Mouse (Mus musculus): ENCODE measurements around the gene Cplane1. TPM values are rescaled to one million over a fixed set of nuclear protein-coding genes. Genes with fewer than 3 reads are reported as not detected.

The Cplane1 gene
- polyA plus RNA-seq (2015; fragmentation: Nextera tagmentation; extraction: Ambion mirVana), result 3.9 and 4.7 TPM in 2 replicates

DNA sequence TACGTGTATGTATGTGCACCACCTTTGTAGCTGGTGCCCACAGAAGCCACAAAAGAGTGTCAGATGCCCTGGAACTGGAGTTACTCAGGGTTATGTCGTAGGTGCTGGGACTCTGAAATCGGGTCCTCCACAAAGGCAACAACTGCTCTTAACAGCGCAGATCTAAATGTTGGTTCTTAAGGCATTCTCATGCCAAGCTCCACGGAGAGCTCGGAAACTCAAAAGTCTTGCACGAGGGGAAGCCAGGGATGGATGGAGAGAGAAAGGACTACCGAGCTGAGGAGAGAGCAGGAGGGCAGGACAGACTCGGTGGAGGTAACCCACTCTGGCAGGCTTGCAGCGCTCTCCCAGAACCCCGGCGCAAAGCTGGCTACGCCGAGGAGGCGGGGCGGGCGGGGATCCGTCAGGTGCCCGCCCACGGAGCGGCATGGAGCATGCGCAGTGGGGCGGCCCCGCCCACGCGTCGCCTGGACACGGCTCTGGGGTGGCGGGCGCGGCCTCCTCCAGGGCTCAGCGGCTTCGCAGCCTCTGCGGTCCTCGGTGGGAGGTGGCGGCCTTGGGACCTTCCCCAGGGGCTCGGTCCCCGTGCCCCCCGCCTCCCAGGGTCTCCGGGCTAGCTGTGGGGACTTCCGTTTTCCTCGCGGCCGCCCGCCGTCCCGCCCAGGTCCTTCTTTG, at the start of gene Cplane1:
Cplane1 (plus strand) TSS at position 516 of the 675 bp plus-strand sequence.
- ATAC-seq (ENCODE audit: extremely low read depth, insufficient number of reproducible peaks, low FRiP score, low TSS enrichment), result peak; percentile 99
- peak within 1 kb of the TSS; percentile 84 for H3K4me3 ChIP-seq
- H3K36me3 ChIP-seq, result peaks cover 31% of the 10 kb centered on the region
- H3K9me3 ChIP-seq, result no peaks in the 10 kb centered on the region
- H3K4me1 ChIP-seq, result peaks cover 8% of the 10 kb centered on the region
- H3K27me3 ChIP-seq (replicated peaks), result no peaks in the 10 kb centered on the region
- peak within 1 kb of the TSS; percentile 90 for H3K9ac ChIP-seq
- peak within 1 kb of the TSS; percentile 72 for H3K27ac ChIP-seq (replicated peaks)
- peak within 1 kb of the TSS; percentile 82 for H3K4me2 ChIP-seq
- under 1% methylated on average over 43 of the region's 47 CpGs for WGBS

GRCm38 (mm10) chr15:8129281-8129680, 39.6 kb upstream of the Cplane1 start:
- H3K4me3 ChIP-seq, result no peak overlapping the region
- no peak overlapping the region for H3K27ac ChIP-seq (replicated peaks)
- no peaks in the 10 kb centered on the region for H3K27me3 ChIP-seq (replicated peaks)
- H3K4me1 ChIP-seq, result no peaks in the 10 kb centered on the region
- H3K36me3 ChIP-seq, result peaks cover 90% of the 10 kb centered on the region
- no peak overlapping the region for H3K9ac ChIP-seq
- no peaks in the 10 kb centered on the region for H3K9me3 ChIP-seq
- ATAC-seq (ENCODE audit: extremely low read depth, insufficient number of reproducible peaks, low FRiP score, low TSS enrichment), result no peak
- WGBS, result 65% methylated on average over 1 of the region's 1 CpGs
- no peak overlapping the region for H3K4me2 ChIP-seq

DNA sequence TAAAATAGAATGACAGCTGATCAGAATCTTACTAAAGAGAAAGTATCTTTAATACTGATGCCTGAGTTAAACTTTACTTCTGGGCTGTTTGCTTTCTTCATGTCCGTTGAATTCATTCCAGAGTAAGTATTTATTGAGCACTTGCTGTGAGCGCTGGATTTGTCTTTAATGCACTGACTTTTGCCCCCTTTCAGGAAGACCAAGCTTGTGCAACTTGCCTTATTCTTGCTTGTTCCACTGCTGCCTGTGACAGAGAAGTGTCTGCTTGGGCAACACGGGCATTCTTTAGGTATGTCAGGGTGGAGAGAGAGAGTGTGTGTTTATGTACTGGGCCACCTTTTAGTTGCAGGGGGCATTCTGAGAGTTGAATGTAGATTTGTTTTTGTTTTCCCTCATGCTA, 37.6 kb upstream of the Cplane1 start:
- H3K36me3 ChIP-seq, result peaks cover 95% of the 10 kb centered on the region
- no peak for ATAC-seq (ENCODE audit: extremely low read depth, insufficient number of reproducible peaks, low FRiP score, low TSS enrichment)
- no peak overlapping the region for H3K9ac ChIP-seq
- no peaks in the 10 kb centered on the region for H3K27me3 ChIP-seq (replicated peaks)
- H3K4me1 ChIP-seq, result no peaks in the 10 kb centered on the region
- H3K9me3 ChIP-seq, result no peaks in the 10 kb centered on the region
- H3K4me3 ChIP-seq, result no peak overlapping the region
- no peak overlapping the region for H3K4me2 ChIP-seq
- H3K27ac ChIP-seq (replicated peaks), result no peak overlapping the region
- 97% methylated on average over 3 of the region's 3 CpGs for WGBS

DNA sequence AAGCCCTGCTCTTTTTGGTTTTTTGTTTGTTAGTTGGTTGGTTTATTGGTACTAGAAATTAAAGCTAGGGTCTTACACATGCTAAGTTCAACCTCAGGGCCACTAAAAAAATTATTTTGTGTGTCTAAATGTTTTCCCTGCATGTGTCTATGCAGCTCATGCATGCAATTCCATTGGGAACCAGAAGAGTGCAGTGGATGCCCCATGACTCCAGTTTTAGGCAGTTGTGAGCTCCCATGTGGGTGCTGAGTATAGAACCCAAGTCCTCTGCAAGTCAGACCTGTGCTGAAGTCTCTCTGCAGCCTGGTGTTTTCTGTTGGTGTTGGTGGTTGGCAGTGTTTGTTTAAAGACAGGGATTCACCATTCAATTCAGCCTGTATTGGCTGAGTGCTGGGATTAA, 37.1 kb upstream of the Cplane1 start:
- no peak for ATAC-seq (ENCODE audit: extremely low read depth, insufficient number of reproducible peaks, low FRiP score, low TSS enrichment)
- Histone ChIP-seq H3K9ac (no peak overlapping the region), H3K36me3 (peaks cover 95% of the 10 kb centered on the region), H3K27ac (replicated peaks) (no peak overlapping the region), H3K9me3 (no peaks in the 10 kb centered on the region), H3K4me1 (no peaks in the 10 kb centered on the region), H3K4me2 (no peak overlapping the region), H3K27me3 (replicated peaks) (no peaks in the 10 kb centered on the region), H3K4me3 (no peak overlapping the region)

GRCm38 (mm10) chr15:8135606-8136005, 33.3 kb upstream of the Cplane1 start:
- Histone ChIP-seq H3K9ac (no peak overlapping the region), H3K27me3 (replicated peaks) (no peaks in the 10 kb centered on the region), H3K9me3 (no peaks in the 10 kb centered on the region), H3K27ac (replicated peaks) (no peak overlapping the region), H3K4me2 (no peak overlapping the region), H3K4me1 (no peaks in the 10 kb centered on the region), H3K4me3 (no peak overlapping the region), H3K36me3 (peaks cover 96% of the 10 kb centered on the region)
- ATAC-seq (ENCODE audit: extremely low read depth, insufficient number of reproducible peaks, low FRiP score, low TSS enrichment), result no peak
- WGBS, result 89% methylated on average over 5 of the region's 5 CpGs

- H3K27me3 ChIP-seq (replicated peaks), result no peaks in the 10 kb centered on the region
- peaks cover 63% of the 10 kb centered on the region for H3K36me3 ChIP-seq
- WGBS, result 85% methylated on average over 1 of the region's 1 CpGs
- H3K27ac ChIP-seq (replicated peaks), result no peak overlapping the region
- no peak overlapping the region for H3K4me3 ChIP-seq
- H3K4me1 ChIP-seq, result no peaks in the 10 kb centered on the region
- no peaks in the 10 kb centered on the region for H3K9me3 ChIP-seq
- no peak overlapping the region for H3K9ac ChIP-seq
- H3K4me2 ChIP-seq, result no peak overlapping the region
- no peak for ATAC-seq (ENCODE audit: extremely low read depth, insufficient number of reproducible peaks, low FRiP score, low TSS enrichment)
Observed at GRCm38 (mm10) chr15:8161841-8162240, 7.1 kb upstream of the Cplane1 start.

DNA sequence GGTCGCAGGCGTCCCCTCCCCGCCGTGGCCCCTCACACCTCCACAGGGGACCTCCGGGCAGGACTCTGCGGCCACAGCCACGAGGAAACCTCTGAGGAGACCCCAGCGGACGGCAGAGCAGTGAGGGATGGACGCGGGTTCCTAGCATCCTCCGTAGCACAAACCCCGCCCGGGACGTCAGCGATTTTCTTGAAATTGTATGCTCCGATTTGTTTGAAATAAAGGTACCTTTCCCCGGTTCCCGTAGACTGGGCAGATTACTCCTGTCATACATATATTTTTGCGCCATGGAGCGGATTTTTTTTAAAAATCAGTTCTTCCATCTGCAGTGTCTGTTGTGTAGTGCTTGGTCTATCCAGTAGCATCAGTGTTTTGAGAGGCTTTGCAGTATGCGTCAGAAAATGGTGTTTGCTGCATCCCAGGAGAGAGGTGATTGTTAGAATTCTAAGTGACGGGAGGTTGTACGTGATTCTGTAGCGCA, 400 bp downstream of the Cplane1 start:
- Histone ChIP-seq H3K9ac (peak overlapping the region; percentile 90), H3K27ac (replicated peaks) (peak overlapping the region; percentile 72), H3K4me2 (peak overlapping the region; percentile 82), H3K4me3 (peak overlapping the region; percentile 84), H3K4me1 (peaks cover 8% of the 10 kb centered on the region), H3K27me3 (replicated peaks) (no peaks in the 10 kb centered on the region), H3K36me3 (peaks cover 33% of the 10 kb centered on the region), H3K9me3 (no peaks in the 10 kb centered on the region)
- under 1% methylated on average over 25 of the region's 25 CpGs for WGBS
- ATAC-seq (ENCODE audit: extremely low read depth, insufficient number of reproducible peaks, low FRiP score, low TSS enrichment), result peak; percentile 62

DNA sequence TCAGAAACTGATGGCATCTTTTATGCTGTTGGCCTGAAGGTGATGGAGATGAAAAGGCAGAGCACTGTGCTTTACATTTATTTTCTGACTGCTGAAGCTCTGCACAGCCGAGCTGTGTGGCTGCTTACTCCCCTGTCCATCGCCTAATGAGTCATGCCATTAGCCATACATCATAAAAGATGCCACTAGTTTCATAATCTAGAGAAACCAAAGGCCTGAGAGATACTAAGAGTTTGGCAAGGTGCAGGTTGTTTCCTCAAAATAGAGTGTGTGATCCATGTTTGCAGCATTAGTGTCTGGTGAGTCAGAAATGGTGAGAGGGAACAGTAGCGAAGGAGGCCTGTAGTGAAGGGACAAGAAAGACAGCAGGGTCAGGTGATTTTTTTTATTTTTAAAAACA, 20.7 kb downstream of the Cplane1 start:
- no peak for ATAC-seq (ENCODE audit: extremely low read depth, insufficient number of reproducible peaks, low FRiP score, low TSS enrichment)
- Histone ChIP-seq H3K27me3 (replicated peaks) (no peaks in the 10 kb centered on the region), H3K9ac (no peak overlapping the region), H3K9me3 (no peaks in the 10 kb centered on the region), H3K27ac (replicated peaks) (no peak overlapping the region), H3K4me2 (no peak overlapping the region), H3K4me3 (no peak overlapping the region), H3K36me3 (peaks cover 77% of the 10 kb centered on the region), H3K4me1 (no peaks in the 10 kb centered on the region)
- 89% methylated on average over 3 of the region's 3 CpGs for WGBS

- WGBS, result 90% methylated on average over 3 of the region's 3 CpGs
- Histone ChIP-seq H3K9ac (no peak overlapping the region), H3K4me3 (no peak overlapping the region), H3K27me3 (replicated peaks) (no peaks in the 10 kb centered on the region), H3K36me3 (peaks cover 81% of the 10 kb centered on the region), H3K27ac (replicated peaks) (no peak overlapping the region), H3K4me2 (no peak overlapping the region), H3K9me3 (no peaks in the 10 kb centered on the region), H3K4me1 (no peaks in the 10 kb centered on the region)
- ATAC-seq (ENCODE audit: extremely low read depth, insufficient number of reproducible peaks, low FRiP score, low TSS enrichment), result no peak
Observed at GRCm38 (mm10) chr15:8190435-8190834, 21.5 kb downstream of the Cplane1 start.

- 0 out of 2 replicates have a peak, but pooled peaks cover 4% of the 10 kb centered on the region for H3K9me3 ChIP-seq
- no peaks in the 10 kb centered on the region for H3K27me3 ChIP-seq (replicated peaks)
- H3K4me3 ChIP-seq, result no peak overlapping the region
- H3K27ac ChIP-seq (replicated peaks), result no peak overlapping the region
- no peak for ATAC-seq (ENCODE audit: extremely low read depth, insufficient number of reproducible peaks, low FRiP score, low TSS enrichment)
- H3K4me2 ChIP-seq, result no peak overlapping the region
- H3K36me3 ChIP-seq, result peaks cover 82% of the 10 kb centered on the region
- H3K4me1 ChIP-seq, result no peaks in the 10 kb centered on the region
- no peak overlapping the region for H3K9ac ChIP-seq
Observed at GRCm38 (mm10) chr15:8200317-8200716, 31.4 kb downstream of the Cplane1 start.

DNA sequence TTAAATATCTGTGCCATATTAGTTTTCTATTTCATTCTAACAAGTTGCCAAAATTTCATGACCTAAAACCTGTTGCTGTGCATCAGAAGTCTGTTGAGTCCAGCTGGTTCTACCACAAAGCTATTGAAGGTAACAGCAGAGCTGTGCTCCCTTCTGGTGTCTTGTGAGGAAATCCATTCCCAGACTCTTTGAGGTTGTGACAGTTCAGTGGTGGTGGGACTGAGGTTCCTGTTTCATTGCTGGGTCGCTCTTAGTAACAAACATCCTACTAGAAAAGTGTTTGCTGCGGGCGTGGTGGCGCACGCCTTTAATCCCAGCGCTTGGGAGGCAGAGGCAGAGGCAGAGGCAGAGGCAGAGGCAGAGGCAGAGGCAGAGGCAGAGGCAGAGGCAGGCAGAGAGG, 39.5 kb downstream of the Cplane1 start:
- Histone ChIP-seq H3K36me3 (peaks cover 81% of the 10 kb centered on the region), H3K9me3 (no peaks in the 10 kb centered on the region), H3K4me1 (no peaks in the 10 kb centered on the region), H3K27ac (replicated peaks) (no peak overlapping the region), H3K9ac (no peak overlapping the region), H3K27me3 (replicated peaks) (no peaks in the 10 kb centered on the region), H3K4me2 (no peak overlapping the region), H3K4me3 (no peak overlapping the region)
- WGBS, result 91% methylated on average over 6 of the region's 6 CpGs
- ATAC-seq (ENCODE audit: extremely low read depth, insufficient number of reproducible peaks, low FRiP score, low TSS enrichment), result no peak

DNA sequence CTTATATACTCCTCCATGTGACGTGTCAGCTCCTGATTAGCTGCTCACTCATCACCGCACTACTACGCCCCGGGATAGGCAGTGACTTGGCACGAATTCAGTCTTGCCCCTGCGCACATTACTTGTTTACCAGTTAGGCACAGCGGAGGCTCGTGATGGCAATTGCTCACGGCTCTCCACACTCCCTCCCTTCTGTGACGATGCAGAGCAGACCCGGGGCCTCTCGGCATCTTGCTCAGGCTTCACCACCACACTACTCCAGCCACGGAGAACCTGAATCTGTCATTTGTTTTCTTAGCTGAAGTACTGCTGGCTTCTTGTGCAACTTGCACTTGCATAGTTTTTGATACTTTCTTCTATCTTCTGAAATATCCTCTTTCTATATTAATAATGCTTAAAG, 45.9 kb downstream of the Cplane1 start:
- no peak overlapping the region for H3K9ac ChIP-seq
- no peaks in the 10 kb centered on the region for H3K27me3 ChIP-seq (replicated peaks)
- peaks cover 80% of the 10 kb centered on the region for H3K36me3 ChIP-seq
- H3K4me3 ChIP-seq, result no peak overlapping the region
- no peak overlapping the region for H3K4me2 ChIP-seq
- H3K4me1 ChIP-seq, result no peaks in the 10 kb centered on the region
- no peak overlapping the region for H3K27ac ChIP-seq (replicated peaks)
- 82% methylated on average over 13 of the region's 13 CpGs for WGBS
- ATAC-seq (ENCODE audit: extremely low read depth, insufficient number of reproducible peaks, low FRiP score, low TSS enrichment), result no peak
- H3K9me3 ChIP-seq, result no peaks in the 10 kb centered on the region
